ENCODE assay signal across 11 mouse cellular contexts in the genomic region with DNA sequence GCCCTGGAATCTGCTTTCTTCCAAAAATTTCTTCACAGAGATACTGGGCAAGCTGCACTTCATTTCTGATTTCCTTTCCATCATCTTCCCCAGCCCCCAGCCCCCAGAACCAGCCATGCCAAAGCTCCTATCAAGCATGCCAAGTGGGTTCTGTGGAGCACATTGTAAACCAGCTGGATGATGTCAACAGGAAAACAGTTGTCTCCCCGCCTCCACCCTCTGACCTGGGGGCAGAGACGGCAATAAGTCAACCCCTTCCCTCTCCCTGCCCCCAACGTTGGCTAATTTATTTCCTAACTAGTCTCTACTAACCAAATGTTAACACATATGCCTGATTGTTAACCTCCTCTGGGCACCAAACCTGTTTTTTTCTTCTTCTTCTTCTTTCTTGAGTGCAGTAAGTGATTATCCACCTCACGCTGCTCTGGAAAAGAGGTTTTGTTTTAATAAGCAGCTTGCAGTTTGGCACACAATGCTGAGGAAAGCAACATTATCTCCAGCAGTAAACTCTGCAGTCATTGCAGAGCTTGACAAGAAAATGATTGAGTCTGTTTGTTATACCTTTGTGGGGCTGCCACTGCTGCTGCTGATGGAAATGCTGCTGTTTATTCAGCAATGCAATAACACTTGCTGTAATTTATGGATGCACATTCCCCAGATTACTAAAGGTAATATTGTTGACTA.
DNase-seq lines count a peak whose midpoint lies in the region; ATAC-seq and TF ChIP-seq lines count a peak whose summit lies in the region.
"Had no signal": no experiment of that assay in that cellular context is flagged by ENCODE, and none has a peak within 500 bp of the region (broad histone marks: within the 10 kb centered on the region; RNA-seq: fewer than 3 reads in every experiment).

No protein-coding gene starts in this region.

- no peak overlapping the region for H3K9ac ChIP-seq in kidney, embryonic 16.5 days (replicated peaks; ENCODE audit: low read length)
- H3K9ac ChIP-seq in lung, postnatal 0 days (replicated peaks; ENCODE audit: low read depth), result no peak overlapping the region
- H3K9ac ChIP-seq: limb, embryonic 12.5 days; stomach, embryonic 15.5 days had no signal

- 7% methylated on average over 4 of the region's 4 CpGs for WGBS in kidney, embryonic 16.5 days
- 22% methylated on average over 4 of the region's 4 CpGs for WGBS in lung, postnatal 0 days
- WGBS in midbrain, embryonic 10.5 days, result 33% methylated on average over 4 of the region's 4 CpGs

- no peak overlapping the region for H3K4me2 ChIP-seq in kidney, embryonic 16.5 days (replicated peaks; ENCODE audit: low read depth, low read length)
- H3K4me2 ChIP-seq in lung, postnatal 0 days (replicated peaks; ENCODE audit: low read depth, low read length), result no peak overlapping the region; the same call in 1 of the 2 replicates
- H3K4me2 ChIP-seq: limb, embryonic 12.5 days; stomach, embryonic 15.5 days had no signal

- no peak for TF ChIP-seq CTCF in lung, postnatal 0 days (IDR thresholded peaks at IDR 0.05)

- no peaks in the 10 kb centered on the region for H3K9me3 ChIP-seq in kidney, embryonic 16.5 days (ENCODE audit: low read length)
- no peaks in the 10 kb centered on the region for H3K9me3 ChIP-seq in lung, postnatal 0 days (ENCODE audit: low read length)
- no peaks in the 10 kb centered on the region for H3K9me3 ChIP-seq in midbrain, embryonic 10.5 days (replicated peaks)
- H3K9me3 ChIP-seq: limb, embryonic 12.5 days; stomach, embryonic 15.5 days had no signal

- DNase-seq in left cerebral cortex, postnatal 4 days, result peak; percentile 2
- no peak for DNase-seq in left cerebral cortex, adult 11 months (ENCODE audit: low spot score)
- DNase-seq in lung, postnatal 0 days (ENCODE audit: low spot score), result peak; percentile 38
- no peak for DNase-seq in right cerebral cortex, postnatal 4 days
- DNase-seq in midbrain, embryonic 10.5 days (ENCODE audit: low spot score), result no peak
- no peak for DNase-seq in heart, postnatal 4 days

- H3K27me3 ChIP-seq in kidney, embryonic 16.5 days (ENCODE audit: insufficient read depth, low read length), result no peaks in the 10 kb centered on the region
- no peaks in the 10 kb centered on the region for H3K27me3 ChIP-seq in lung, postnatal 0 days (replicated peaks; ENCODE audit: insufficient read depth, low read length)
- H3K27me3 ChIP-seq in midbrain, embryonic 10.5 days (ENCODE audit: low read depth, poor library complexity, severe bottlenecking), result peaks cover 39% of the 10 kb centered on the region
- H3K27me3 ChIP-seq: Patski; stomach, embryonic 15.5 days had no signal

- peak; percentile 36 for TF ChIP-seq EP300 in lung, postnatal 0 days (IDR thresholded peaks at IDR 0.05)

- H3K4me3 ChIP-seq in kidney, embryonic 16.5 days (ENCODE audit: low read length), result no peak overlapping the region
- H3K4me3 ChIP-seq in lung, postnatal 0 days (ENCODE audit: low read depth, low read length), result no peak overlapping the region
- H3K4me3 ChIP-seq in midbrain, embryonic 10.5 days, result no peak overlapping the region
- H3K4me3 ChIP-seq: limb, embryonic 12.5 days; stomach, embryonic 15.5 days had no signal

- H3K27ac ChIP-seq in kidney, embryonic 16.5 days (ENCODE audit: low read length), result peak overlapping the region; percentile 71
- H3K27ac ChIP-seq in lung, postnatal 0 days (ENCODE audit: low read length), result no peak overlapping the region
- H3K27ac ChIP-seq in midbrain, embryonic 10.5 days (replicated peaks), result no peak overlapping the region
- H3K27ac ChIP-seq: limb, embryonic 12.5 days; macrophage; stomach, embryonic 15.5 days had no signal

- peaks cover 30% of the 10 kb centered on the region for H3K4me1 ChIP-seq in kidney, embryonic 16.5 days (ENCODE audit: insufficient read depth, low read length)
- H3K4me1 ChIP-seq in lung, postnatal 0 days (ENCODE audit: insufficient read depth, low read depth, low read length), result no peaks in the 10 kb centered on the region; the same call in 1 of the 2 replicates
- peaks cover 30% of the 10 kb centered on the region for H3K4me1 ChIP-seq in midbrain, embryonic 10.5 days

- H3K36me3 ChIP-seq in kidney, embryonic 16.5 days (ENCODE audit: insufficient read depth, low read length), result no peaks in the 10 kb centered on the region
- H3K36me3 ChIP-seq in lung, postnatal 0 days (ENCODE audit: insufficient read depth, low read length), result no peaks in the 10 kb centered on the region
- H3K36me3 ChIP-seq in midbrain, embryonic 10.5 days, result no peaks in the 10 kb centered on the region
- H3K36me3 ChIP-seq: limb, embryonic 12.5 days; stomach, embryonic 15.5 days had no signal

- intact Hi-C loops in left cerebral cortex, postnatal 4 days (cut with DNase I), result no loop called here

- ATAC-seq in kidney, embryonic 16.5 days (ENCODE audit: low FRiP score, low TSS enrichment), result 0 out of 2 replicates have a peak, but pooled peaks have one; percentile 35
- ATAC-seq in lung, postnatal 0 days, result peak; percentile 28; the same call in 1 of the 2 replicates
- ATAC-seq: Patski had no signal

Comparison
In these comparisons a context has a peak if more than half of its experiments do, and no peak if none do; other contexts are left out.
1. DNase-seq: peak in left cerebral cortex, postnatal 4 days (single experiment) and lung, postnatal 0 days (single experiment); none in left cerebral cortex, adult 11 months (single experiment), right cerebral cortex, postnatal 4 days (single experiment), midbrain, embryonic 10.5 days (single experiment) and heart, postnatal 4 days (single experiment).